Mouse (Mus musculus): ENCODE measurements around the gene Rufy1.

Rufy1 gene

DNA sequence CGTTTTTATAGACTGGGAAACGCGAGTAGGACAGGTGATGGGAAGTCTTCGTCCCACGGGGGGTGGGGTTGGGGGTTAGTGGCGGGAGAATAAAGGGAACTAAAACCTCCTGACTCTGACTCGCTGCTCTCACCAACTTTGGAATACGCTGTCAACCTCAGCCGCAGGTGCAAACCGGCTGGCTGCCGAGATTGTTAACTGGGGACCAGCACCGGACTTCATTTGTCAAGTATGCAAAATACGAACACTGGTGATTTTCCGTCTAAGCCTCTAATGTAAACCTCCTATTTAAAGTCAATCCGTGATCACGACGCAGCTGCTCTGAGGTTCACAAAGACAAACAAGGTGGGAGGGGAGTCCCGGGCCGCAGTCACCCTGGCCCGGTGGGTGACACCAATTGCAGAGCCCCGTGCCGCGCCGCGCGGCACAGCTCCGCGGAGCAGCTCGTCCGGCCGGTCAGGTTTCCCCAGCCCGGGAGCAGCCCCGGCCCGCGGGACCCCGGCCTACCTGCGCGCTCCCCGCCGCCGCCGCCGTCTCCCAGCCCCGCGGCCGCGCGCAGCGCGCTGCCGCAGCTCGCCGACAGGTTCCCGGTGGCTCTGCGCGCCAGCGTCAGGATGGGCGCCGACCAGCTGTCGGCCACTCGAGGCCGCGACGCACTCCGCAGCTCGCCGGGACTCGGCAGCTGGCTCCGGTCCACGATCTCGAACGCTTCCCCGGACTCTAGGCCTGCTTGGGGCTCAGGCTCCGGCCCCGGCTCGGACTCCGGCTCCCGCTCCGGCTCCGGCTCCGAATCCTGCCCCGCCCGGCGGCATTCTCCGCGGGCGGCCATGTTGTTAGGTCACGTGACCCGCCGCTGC lies at the start of gene Rufy1:
TSS of gene Rufy1 (minus strand) at position 849 of the 857 bp plus-strand sequence.
- DNase-seq = peak; percentile 90 to 93

DNA sequence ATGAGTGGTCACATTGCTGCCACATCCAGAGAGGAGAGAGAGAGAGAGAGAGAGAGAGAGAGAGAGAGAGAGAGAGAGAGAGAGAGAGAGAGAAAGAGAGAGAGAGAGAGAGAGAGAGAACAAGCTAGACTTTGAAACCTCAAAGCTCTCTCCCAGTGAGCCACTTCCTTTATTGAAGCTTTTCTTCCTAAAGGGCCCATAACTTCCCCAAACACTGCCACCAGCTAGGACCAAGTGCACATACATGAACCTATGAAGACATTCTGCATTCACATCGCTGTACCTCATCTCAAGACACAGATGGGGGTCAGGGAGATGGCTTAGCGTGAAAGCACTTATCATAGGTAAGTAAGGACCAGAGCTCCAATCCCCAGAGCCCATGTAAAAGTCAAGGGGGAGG lies 47.1 kb upstream of the Rufy1 start:
- no peak for DNase-seq

DNA sequence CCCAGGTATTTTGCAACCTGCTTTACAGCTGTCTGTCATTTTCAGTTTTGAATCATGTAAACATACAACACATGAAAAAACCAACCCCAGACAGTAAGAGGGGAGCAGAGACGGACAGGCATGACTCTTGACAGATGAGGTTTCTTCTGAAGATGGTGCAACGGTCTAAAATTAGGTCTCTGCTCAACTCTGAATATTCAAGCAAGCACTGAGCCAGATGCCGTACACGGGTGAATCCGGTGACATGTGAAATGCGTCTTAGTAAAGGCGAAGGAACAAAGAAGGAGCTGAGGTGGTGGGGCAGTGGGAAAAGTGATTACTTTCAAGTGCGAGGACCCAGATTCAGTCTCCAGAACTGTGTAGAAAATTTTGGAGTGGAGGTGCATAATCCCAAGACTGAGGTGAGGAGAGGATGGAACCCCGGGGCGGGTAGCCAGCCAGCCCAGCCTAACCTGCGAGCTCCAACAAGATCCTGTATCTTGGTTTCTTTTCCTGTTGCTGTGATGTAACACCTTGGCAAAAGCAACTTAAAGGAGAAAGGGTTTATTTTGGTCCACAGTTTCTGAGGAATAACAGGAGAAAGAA lies 46.7 kb upstream of the Rufy1 start:
- no peak for DNase-seq

DNA sequence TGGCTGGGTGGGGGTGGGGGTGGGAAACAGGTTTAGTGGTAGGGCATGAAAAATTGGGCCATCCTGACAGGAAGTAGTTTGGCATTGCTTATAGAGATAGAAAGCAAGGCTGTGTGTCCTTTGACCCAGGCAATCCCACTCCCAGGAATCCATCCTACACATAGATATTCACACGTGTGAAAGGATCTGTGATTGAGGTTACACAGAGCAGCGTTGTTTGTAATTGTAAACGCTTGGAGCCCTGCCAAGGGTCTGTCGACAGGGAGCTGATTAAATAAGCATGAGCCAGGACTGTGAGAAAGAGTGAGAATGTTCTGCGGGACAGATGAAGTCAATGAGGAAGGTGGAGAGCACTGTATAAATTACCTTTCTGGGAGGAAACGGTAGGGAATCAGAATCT lies 46.0 kb upstream of the Rufy1 start:
- DNase-seq = peak; percentile 51 to 53

DNA sequence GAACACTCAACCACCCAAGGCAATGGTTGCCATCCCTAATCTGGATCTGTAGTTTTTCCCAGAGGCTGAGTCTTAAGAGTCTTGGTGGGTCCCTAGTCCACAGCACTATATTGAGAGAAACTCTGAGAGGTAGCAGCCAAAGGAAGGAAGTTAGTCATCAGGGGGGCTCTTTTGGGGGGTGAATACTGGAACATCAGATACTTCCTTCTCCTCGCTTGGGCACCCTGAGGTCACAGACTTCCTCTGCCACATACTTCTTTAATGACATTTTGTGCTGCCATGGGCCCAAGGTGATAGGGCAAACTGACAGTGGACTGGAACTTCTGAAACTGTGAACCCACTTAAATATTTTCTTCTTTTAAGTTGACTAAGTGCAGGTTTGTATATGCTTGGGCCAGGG lies 43.0 kb upstream of the Rufy1 start:
- no peak for DNase-seq

DNA sequence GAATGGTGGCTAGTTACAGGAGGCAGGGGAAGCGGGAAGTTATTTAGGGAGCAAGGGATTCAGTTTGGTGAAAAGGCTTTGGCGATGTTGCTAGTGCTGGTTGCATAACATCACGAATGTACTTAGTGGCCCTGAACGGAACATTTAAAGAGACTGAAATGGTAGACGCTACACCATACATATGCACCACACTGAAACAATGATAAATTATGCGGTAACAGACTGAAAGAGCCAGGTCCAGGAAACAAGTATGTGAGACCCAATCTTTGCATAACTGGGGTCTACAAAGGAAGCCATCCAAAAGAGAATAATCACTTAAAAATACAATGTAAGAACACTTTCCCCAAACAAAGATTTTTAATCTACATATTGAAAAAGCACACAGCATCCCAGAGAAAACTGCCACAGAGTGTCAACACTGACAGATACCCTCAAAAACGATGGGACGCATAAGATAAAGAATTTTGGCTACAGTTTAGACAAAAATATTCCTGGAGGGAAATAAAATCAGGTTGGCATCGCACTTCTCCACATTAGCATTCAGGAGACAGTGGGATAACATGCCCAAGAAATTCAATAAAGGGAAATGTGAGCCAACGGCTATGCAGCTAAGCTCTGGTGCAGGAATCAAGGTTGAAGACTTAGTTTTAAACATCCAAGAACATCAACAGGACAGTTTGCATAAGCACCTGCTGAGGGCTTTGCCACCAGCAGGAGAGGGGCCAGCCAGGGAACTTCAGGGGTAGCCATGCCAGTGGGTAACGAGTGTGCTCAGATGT lies 41.4 kb upstream of the Rufy1 start:
- no peak for DNase-seq

DNA sequence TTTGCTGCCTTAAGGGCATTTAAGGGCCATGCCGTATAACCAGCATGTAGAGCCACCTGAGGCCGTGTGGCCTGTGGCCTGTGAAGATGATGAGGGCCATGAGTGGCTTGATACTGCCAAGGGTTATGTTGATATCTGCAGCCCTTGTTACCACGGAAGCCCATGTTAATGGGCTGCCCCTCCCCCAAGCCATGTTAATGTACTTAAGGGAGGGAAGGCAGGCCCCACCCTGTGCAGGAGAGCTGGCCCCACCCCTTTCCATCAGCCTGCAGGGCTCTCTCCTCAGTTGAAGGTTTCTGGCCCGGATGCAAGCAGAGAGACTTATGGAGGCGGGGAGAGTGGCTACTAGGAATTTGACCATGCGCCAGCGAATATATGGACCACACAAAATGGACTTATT lies 30.6 kb upstream of the Rufy1 start:
- DNase-seq = no peak

DNA sequence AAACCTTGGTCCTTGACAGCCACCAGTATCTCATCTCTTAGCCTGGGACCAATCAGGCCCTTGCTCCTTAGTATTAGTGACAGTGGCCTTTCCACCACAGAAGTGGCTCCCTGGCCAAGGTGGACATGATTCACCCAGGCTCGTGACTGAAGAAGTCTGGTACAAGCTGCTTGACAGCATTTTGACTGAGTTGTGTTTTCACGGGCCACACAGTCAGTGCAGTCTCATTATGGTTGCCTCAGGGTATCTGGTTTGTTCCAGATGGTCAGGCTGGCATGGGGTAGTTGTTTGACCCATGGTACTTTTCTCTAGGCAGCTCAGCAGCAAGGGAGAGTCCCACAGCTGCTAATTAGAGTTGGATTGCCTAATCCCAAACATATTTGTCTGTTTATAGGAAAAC lies 28.3 kb upstream of the Rufy1 start:
- peak in 1 of 2 experiments; percentile 40 for DNase-seq

DNA sequence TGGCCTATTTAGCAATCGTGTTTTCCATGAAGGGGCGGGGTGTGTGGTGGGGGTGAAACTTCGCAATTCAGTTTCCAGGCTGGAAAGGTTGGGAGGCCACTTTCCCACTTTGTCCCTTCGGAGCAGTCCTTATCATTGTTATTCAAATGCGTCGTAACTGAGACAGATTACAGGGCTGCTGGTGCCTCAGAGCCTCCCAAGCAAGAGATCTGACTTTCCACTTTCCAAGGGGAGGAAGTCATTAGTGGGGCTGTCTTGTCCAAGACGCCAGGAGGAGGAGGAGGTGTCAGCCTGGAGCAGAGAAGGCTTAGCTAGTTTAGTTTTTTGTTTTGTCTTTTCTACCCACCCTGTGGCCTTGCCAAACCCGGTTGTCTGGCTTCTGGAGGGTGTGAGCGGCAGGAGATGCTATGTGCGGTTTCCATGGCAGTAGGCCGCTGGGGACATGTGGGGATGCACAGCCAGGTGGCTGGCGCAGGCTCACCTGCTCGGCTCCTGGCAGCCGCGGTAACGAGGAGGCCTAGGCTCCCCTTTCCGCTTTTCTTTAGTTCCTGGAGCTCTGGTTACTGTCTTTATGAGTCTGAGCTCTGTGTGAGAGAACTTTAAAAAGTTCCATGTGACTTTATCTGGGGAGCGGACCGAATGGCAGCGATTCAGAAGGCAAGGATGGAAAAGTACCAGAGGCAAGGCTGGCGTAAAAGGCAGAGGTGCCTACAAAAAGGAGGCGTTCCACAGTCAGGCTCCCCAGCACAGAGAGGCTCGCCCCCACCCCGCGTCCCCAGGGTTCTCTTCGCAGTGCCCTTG lies 26.4 kb upstream of the Rufy1 start:
- DNase-seq = peak; percentile 50 to 72

DNA sequence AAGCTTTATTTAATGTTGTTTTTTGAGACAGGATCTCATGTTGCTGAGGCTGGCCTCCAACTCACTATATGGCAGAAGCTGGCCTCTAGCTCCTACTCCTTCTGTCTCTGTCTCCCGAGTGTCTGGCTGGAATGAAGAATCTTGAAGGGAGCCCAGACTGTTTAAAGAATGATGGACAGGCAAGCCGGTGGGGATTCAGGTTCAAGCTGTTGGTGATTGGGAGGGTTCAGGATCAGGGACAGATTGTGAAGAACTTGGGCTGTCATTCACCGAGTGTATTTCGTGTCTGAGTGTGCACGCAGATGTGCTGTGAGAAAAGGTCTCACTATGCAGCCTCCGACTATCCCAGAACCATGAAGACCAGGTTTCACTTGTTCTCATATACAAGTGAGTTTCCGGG lies 25.5 kb upstream of the Rufy1 start:
- peak in 1 of 2 experiments; percentile 32 for DNase-seq

DNA sequence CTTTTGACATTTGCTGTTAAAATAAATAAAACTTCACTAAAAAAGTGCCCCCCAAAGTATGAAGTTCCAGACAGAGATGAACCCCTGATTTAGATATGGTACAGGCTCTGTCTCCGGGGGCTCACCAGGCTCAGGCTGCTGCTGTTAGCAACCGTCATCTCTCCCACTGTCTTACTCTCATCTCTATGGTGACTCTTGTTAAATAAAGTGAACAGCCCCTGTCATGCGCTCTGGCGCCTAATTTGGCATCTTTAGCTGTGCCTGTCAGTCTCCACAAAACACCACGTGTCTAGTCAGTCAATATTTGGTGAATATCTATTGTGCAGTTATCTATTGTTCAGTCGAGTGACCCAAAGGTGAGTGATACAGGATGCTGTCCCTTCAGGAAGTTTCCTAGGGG lies 24.0 kb upstream of the Rufy1 start:
- DNase-seq = no peak

DNA sequence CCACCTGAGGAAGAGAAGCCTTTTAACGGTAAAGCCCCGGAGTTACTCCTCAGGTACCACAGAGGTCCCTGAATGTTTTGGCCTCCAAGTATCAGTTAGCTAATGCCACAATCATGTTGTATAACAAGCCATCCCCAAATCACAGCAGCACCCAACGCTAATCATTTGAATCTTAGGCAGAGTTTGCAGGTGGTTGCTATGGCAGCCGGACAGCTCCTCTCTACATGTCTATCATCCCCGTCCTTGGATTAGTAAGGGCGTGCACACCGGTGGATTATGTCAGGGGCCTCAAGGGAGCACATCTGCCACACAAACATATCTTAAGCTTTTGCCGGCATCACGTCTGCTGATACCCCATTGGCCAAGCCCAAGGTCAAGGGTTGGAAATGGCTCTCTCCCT lies 19.3 kb upstream of the Rufy1 start:
- no peak for DNase-seq

DNA sequence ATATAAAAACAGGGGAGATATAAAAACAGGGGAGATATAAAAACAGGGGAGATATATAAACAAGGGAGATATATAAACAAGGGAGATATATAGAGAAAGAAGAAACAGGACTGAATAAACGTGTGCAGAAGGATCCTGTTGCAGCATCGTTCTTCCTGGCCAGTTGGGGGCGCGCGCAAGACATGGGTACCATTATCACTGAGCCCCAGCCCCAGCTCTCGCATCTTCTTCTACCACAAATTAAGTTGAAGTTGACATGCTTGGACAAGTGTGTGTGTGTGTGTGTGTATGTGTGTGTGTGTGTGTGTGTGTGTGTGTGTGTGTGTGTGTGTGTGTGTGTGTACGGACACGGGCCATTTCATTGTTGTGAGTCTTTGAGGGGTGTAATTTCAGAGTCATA lies 17.2 kb upstream of the Rufy1 start:
- DNase-seq = peak; percentile 61 to 63

DNA sequence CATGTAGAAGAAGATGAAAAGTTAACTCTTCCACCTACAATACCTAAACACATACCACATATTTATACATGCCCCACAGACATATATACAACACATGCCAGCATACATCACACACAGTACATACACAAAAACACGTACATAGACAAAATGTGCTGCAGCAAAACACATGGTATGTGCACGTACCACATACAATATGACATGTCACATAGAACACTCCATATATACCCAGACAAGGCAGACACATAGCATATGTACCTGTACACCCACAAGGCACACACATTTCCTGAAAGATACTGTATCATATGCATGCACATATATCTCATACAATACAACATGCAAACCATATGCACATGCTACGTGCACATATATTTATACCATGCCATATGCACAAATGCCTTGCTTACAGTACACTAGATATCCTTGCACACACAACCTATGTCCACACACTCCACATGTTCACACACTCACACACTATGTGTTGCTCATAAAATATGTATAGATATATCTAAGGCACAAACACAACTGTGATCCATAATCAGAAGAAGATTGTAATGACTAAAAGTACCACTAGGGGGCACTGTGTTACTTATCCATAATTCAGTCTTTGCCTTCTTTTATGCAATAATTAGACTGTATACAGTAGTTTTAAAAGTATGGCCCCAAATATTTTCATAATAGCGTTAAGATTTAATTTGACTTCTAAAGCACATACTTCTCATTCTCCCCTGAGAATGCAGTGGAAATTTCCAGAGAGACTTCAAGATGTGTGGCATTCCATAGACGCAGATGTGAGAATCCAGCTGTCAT lies 12.5 kb upstream of the Rufy1 start:
- DNase-seq = peak in 1 of 2 experiments; percentile 85

DNA sequence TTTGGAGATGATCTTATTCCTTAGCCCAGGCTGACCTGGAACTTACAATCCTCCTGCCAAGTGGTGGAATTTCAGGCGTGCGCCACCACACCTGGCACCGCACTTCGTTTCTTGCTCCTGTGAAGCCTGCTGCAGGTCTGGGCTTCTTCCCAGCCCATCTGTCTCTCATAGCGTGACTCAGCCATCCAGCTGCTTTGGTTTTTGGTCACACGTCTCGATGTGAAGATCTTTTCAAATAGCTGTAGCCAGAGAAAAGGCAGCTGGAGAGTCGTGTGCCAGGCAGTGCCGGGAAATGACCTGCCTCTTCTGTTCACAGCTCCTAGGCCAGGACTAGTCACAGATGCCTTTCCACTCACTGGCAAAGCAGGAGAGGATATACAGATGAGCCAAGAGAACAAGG lies 10.7 kb upstream of the Rufy1 start:
- DNase-seq = peak; percentile 44 to 46

DNA sequence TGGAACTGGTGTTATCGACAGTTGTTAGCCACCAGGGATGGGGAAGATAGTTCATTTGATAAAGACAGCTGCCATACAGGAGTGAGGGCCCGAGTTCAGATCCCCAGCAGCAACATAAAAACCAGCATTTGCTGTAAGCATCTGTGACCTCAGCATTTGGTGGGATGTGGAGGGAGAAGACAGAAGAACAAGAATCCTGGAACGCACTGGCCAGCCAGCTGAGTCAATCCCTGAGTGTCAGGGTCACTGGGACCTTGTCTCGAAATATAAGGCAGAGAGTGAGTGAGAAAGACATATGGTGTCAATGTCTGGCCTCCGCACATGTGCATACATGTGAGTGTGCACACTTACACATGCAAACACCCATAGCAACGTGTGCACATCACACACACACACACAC lies 9.8 kb upstream of the Rufy1 start:
- DNase-seq = no peak

DNA sequence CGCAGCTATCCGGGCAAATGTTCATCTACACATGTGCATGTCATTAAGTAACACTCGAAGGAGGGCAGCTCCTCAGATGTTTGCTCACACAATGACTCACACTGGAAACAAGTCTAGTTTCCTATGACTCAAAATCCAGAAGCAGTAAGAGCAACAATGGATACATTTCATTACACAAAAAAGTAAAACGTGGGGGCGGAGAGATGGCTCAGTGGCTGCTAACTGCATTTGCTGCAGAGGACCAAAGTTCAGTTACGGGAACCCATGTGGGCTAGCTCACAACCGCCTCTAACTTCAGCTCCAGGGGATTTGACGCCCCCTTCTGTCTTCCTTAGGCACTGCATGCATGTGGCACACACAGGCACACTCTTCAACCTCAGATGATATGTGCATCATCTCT lies 8.9 kb upstream of the Rufy1 start:
- DNase-seq = no peak

DNA sequence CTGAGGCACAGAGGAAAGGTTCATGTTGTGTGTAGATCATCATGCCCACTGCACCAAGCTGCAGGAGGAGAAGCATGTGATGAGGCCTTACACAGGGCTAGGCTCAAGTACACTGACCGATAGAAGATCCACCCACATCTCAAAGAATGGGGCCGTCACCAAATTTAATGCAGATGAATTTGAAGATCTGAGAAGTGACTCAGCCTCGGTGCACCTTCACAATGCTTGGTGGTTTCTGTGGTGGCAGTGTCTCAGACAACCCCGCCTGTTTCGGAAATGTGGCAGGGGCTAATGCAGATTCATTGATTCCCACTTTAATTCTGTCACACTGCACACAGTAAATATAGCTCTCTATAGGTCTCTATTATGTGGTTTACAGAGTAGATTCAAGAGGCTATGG lies 2.0 kb upstream of the Rufy1 start:
- no peak for DNase-seq

DNA sequence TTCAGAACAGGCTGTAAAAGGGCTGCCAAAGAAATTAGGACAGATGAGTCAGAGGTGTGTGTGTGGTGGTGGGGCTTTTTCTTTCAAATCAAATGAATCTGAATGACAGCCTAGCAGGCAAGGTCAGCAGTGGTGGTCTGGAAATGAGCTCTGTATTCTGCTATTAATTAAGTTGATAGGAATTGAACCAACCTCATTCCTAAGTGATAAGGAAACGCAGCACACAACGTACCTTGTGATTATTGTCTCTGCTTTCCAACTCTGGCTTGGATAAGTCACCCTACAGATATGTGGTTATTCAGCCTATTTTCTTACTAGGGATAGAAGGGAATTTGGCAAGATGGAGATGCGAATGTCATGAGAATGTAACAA lies 1.1 kb upstream of the Rufy1 start:
- DNase-seq = no peak

DNA sequence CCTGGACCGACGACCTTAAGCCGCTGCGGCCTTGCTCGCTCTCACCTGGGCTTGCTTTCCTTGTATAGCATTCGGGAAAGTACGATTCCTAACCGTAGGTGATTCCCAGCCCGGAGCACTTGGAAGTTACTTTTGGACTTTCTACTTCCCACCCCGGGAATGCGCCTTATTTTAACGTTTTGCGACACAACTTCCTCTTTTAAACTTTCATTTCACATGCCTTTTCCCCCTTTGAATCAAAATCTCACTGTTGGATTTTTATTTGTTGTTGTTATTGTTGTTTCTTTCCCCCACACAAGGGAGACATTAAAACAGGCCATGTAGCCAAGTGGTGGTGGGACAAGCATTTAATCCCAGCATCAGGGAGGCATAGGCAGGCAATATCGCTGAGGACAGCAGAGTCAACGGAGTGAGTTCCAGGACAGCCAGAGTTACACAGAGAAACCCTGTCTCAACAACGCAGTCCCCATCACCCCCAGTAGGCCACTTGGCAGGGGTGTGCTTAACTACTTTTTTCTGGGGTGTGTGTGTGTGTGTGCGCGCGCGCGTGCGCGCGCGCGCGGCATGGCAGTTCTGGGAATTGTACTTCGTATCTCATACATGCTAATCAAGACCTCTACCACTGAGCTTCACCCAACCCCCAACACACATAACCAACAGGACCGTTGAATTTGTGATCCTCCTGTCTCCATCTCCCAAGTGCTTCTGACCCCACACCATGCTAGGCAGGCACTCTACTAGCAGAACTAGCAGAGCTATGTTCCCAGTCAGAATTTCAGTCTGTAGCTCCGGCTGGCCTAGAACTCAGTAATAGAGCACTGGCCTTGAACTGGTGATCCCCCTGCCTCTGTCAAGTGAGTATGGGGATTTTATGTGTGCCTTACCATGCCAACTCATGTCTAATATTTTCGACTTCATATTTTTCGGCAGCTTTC lies 476 bp upstream of the Rufy1 start:
- DNase-seq = no peak

DNA sequence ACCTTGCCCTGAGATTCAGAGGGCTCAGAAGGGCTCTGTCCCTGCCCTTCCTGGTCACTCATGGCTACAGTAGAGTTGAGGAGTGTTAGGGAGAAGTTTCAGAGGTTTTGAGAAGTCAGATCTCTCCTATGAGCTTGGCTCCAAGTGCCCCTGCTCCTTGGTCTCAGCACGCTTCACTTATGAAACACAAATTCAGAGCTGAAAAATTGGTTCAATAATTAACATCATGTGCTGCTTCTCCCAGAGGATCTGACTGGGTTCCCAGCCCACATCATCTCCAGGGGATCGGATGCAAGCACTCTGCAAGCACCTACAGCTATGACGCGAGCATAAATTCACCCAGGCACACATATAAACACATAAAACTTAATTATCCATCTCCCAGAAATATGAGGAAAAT lies 4.9 kb downstream of the Rufy1 start:
- DNase-seq = no peak

Measured in cerebellum, postnatal 10 days (tissue).